Mouse (Mus musculus): ENCODE measurements around the gene Dbn1. TPM values are rescaled to one million over a fixed set of nuclear protein-coding genes. Genes with fewer than 3 reads are reported as not detected.
A peak's percentile ranks its signal among the peaks of the same experiment; 100 is the strongest.

Gene Dbn1
- total and polyA plus RNA-seq, 3 experiments = 4.8 to 10.4 (median 9.3) TPM

DNA sequence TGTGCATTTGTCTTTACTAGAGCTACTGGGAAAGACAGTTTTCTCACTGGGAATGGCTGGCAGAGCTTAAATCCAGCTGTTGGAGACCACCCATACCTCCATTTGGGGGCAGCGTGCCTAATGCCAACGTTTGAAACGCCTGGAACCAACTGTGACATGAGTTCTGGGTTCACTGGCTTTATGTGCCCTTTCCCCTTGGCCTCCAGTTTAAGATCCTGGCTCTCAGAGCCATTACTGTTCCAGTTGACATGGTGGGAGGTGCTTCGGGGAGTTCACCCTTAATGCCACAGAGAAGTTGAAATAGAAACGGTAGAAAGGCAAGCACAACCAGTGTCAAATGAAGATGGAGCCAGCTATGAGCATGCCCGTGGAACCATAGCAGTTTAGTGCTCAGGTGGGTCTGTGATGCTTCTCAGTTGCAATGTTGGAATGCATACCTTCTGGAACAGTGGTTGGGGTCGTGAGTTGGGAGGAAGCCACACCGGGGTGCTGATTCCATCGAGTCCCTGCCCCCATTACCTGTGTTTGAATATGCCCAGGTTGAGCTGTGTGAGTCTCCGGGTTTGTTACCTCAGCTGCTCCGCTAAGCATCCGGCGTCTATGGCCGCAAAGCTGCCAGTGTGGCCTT lies 24.4 kb downstream of the Dbn1 start:
- Histone ChIP-seq H3K4me3 (peak overlapping the region; percentile 58; the same call in 1 of the 2 replicates), H3K27ac (no peak overlapping the region)
- WGBS = 24% methylated on average over 14 of the region's 14 CpGs

DNA sequence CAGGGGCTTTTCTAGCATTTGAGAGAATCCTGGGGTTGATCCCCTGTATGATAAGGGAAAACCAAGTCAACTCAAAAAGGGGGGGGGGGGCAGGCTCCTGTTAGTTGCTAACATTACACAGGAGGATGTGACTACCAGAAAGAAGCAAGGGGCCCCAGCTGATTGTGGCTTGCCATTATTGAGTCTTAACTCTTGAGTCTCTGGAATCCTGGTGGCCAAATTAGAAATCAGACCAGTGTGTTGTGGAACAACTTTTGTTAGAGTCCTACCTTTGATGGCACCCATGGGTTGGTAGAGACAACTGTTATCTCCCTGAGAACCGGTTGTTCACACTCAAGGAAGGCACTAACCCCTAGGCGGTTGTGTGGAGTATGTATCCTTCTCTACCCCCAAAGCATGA lies 24.9 kb downstream of the Dbn1 start:
- H3K4me1 ChIP-seq (ENCODE audit: control insufficient read depth, insufficient read depth, low read length) = no peaks in the 10 kb centered on the region
- H3K4me3 ChIP-seq = no peak overlapping the region
- intact Hi-C loops (cut with DNase I) = no loop called here
- no peaks in the 10 kb centered on the region for H3K36me3 ChIP-seq (ENCODE audit: control insufficient read depth, insufficient read depth, low read length)
- 73% methylated on average over 2 of the region's 2 CpGs for WGBS
- no peak overlapping the region for H3K27ac ChIP-seq
- no peak for DNase-seq
- no peak for TF ChIP-seq POLR2A (IDR thresholded peaks at IDR 0.05; ENCODE audit: insufficient read depth, low read depth, low read length)
- TF ChIP-seq CTCF (IDR thresholded peaks at IDR 0.05) = no peak
- no peak for TF ChIP-seq EP300 (IDR thresholded peaks at IDR 0.05; ENCODE audit: insufficient read depth, low read depth, low read length)
- H3K27me3 ChIP-seq (ENCODE audit: control insufficient read depth, insufficient read depth, low read length) = no peaks in the 10 kb centered on the region
- H3K9ac ChIP-seq (ENCODE audit: low read depth, low read length) = no peak overlapping the region
- H3K79me2 ChIP-seq (replicated peaks; ENCODE audit: control insufficient read depth, insufficient read depth, low read length) = no peaks in the 10 kb centered on the region

More for the DNA sequence above, 24.4 kb downstream of the Dbn1 start:
- no peak for DNase-seq
- H3K36me3 ChIP-seq (ENCODE audit: control insufficient read depth, insufficient read depth, low read length) = no peaks in the 10 kb centered on the region
- intact Hi-C loops (cut with DNase I) = no loop called here
- H3K4me1 ChIP-seq (ENCODE audit: control insufficient read depth, insufficient read depth, low read length) = no peaks in the 10 kb centered on the region
- H3K27me3 ChIP-seq (ENCODE audit: control insufficient read depth, insufficient read depth, low read length) = no peaks in the 10 kb centered on the region
- no peak for TF ChIP-seq POLR2A (IDR thresholded peaks at IDR 0.05; ENCODE audit: insufficient read depth, low read depth, low read length)
- no peak for TF ChIP-seq EP300 (IDR thresholded peaks at IDR 0.05; ENCODE audit: insufficient read depth, low read depth, low read length)
- no peak for TF ChIP-seq CTCF (IDR thresholded peaks at IDR 0.05)
- H3K9ac ChIP-seq (ENCODE audit: low read depth, low read length) = no peak overlapping the region
- no peaks in the 10 kb centered on the region for H3K79me2 ChIP-seq (replicated peaks; ENCODE audit: control insufficient read depth, insufficient read depth, low read length)

DNA sequence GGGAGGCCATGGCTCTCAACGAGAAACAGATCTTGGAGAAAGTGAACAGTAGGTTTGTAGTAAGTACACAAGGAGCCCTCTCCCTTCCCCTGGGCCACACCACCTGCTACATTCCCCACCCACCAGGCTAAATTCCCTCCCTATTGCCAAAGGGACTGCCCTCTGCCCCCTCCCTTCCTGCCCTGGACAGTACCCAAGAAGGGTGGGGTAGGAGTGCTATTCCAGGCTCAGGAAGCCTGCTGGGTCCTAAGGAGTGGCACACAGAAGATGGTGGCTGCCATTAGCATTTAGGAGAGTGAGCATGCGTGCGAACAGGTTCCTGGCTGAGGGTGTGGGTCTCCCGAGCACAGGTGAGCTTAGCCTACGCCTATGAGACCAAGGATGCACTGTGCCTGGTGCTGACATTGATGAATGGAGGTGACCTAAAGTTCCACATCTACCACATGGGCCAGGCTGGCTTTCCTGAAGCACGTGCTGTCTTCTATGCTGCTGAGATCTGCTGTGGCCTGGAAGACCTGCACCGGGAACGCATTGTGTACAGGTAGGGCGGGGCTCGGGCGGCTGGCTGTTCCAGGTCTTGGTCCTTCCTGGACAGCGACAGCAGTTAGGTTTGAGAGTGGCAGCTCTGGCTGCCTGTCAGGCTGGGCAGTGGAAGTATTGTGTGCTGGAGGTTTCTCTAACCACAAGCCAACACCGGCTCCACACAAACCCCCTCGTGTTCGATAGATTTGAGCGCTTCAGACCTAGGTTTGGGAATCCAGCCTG lies 35.9 kb downstream of the Dbn1 start:
- 0 out of 2 replicates have a peak, but pooled peaks cover 1% of the 10 kb centered on the region for H3K79me2 ChIP-seq (replicated peaks; ENCODE audit: control insufficient read depth, insufficient read depth, low read length)
- 84% methylated on average over 16 of the region's 16 CpGs for WGBS
- H3K4me1 ChIP-seq (ENCODE audit: control insufficient read depth, insufficient read depth, low read length) = peaks cover 17% of the 10 kb centered on the region
- peaks cover 6% of the 10 kb centered on the region; the same call in 1 of the 2 replicates for H3K36me3 ChIP-seq (ENCODE audit: control insufficient read depth, insufficient read depth, low read length)
- H3K4me3 ChIP-seq = no peak overlapping the region
- no peak overlapping the region for H3K27ac ChIP-seq
- intact Hi-C loops (cut with DNase I) = no loop called here
- H3K9ac ChIP-seq (ENCODE audit: low read depth, low read length) = no peak overlapping the region
- DNase-seq = peak; percentile 67 to 69
- no peak for TF ChIP-seq EP300 (IDR thresholded peaks at IDR 0.05; ENCODE audit: insufficient read depth, low read depth, low read length)
- H3K27me3 ChIP-seq (ENCODE audit: control insufficient read depth, insufficient read depth, low read length) = no peaks in the 10 kb centered on the region

GRCm38 (mm10) chr13:55451296-55451695 lies 36.6 kb downstream of the Dbn1 start:
- intact Hi-C loops (cut with DNase I) = no loop called here
- H3K9ac ChIP-seq (ENCODE audit: low read depth, low read length) = no peak overlapping the region
- peaks cover 6% of the 10 kb centered on the region; the same call in 1 of the 2 replicates for H3K36me3 ChIP-seq (ENCODE audit: control insufficient read depth, insufficient read depth, low read length)

DNA sequence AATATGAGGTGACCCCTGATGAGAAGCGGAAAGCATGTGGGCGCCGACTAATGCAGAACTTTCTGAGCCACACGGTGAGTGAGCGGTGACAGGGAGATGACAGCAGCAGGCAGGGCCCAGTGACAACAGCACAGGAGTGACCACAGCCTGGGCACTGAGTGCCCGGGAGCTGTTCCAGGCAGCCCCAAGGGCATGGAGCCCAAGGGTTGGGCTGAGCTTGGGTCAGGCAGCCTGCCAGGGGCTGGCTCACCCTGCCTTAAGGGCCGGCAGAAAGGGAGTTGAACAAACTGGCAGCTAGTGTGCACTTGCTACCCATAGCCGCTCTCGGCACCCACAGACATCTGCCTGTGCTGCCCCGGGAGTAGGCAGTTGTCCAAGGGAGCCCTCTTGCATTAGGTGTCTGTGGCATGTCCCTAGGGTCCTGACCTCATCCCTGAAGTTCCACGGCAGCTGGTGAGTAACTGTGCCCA lies 37.4 kb downstream of the Dbn1 start:
- peak overlapping the region; percentile 18 for H3K27ac ChIP-seq
- peak; percentile 79 to 89 for DNase-seq

More at GRCm38 (mm10) chr13:55451296-55451695, 36.6 kb downstream of the Dbn1 start:
- TF ChIP-seq CTCF (IDR thresholded peaks at IDR 0.05) = no peak
- no peak for TF ChIP-seq EP300 (IDR thresholded peaks at IDR 0.05; ENCODE audit: insufficient read depth, low read depth, low read length)
- no peak for TF ChIP-seq POLR2A (IDR thresholded peaks at IDR 0.05; ENCODE audit: insufficient read depth, low read depth, low read length)
- WGBS = 91% methylated on average over 10 of the region's 10 CpGs
- Histone ChIP-seq H3K27me3 (ENCODE audit: control insufficient read depth, insufficient read depth, low read length) (no peaks in the 10 kb centered on the region), H3K79me2 (replicated peaks; ENCODE audit: control insufficient read depth, insufficient read depth, low read length) (peaks cover 3% of the 10 kb centered on the region), H3K4me1 (ENCODE audit: control insufficient read depth, insufficient read depth, low read length) (peaks cover 23% of the 10 kb centered on the region), H3K4me3 (no peak overlapping the region), H3K27ac (no peak overlapping the region)
- no peak for DNase-seq

More for the DNA sequence above, 37.4 kb downstream of the Dbn1 start:
- Histone ChIP-seq H3K4me3 (no peak overlapping the region), H3K27me3 (ENCODE audit: control insufficient read depth, insufficient read depth, low read length) (no peaks in the 10 kb centered on the region), H3K4me1 (ENCODE audit: control insufficient read depth, insufficient read depth, low read length) (peaks cover 23% of the 10 kb centered on the region), H3K79me2 (replicated peaks; ENCODE audit: control insufficient read depth, insufficient read depth, low read length) (peaks cover 3% of the 10 kb centered on the region), H3K9ac (ENCODE audit: low read depth, low read length) (no peak overlapping the region), H3K36me3 (ENCODE audit: control insufficient read depth, insufficient read depth, low read length) (peaks cover 6% of the 10 kb centered on the region; the same call in 1 of the 2 replicates)
- TF ChIP-seq CTCF (IDR thresholded peaks at IDR 0.05) (no peak), EP300 (IDR thresholded peaks at IDR 0.05; ENCODE audit: insufficient read depth, low read depth, low read length) (peak; percentile 92)
- WGBS = 52% methylated on average over 11 of the region's 11 CpGs
- intact Hi-C loops (cut with DNase I) = no loop called here
